Mouse (Mus musculus) stomach, postnatal 0 days (tissue): ENCODE results near the gene Gsto2. TPM values are rescaled to one million over a fixed set of nuclear protein-coding genes. Genes with fewer than 3 reads are reported as not detected.

Source experiments
- ATAC-seq: fragments of 200-750 bp; cut with Nextera tagmentation; 2 replicates; pipeline ENCODE4 v1.8.0; 2017; ENCODE audit not compliant: low FRiP score, low TSS enrichment
- DNase-seq: peaks from one replicate; pipeline ENCODE4 v3.0.0-alpha.2; 2016; ENCODE audit warnings: low spot score
- H3K27ac ChIP-seq: fragments of 300-500 bp; sonication (generic); replicated peaks from 2 replicates; pipeline ENCODE4 v1.5.1; 2014; ENCODE audit warnings: mild to moderate bottlenecking, control low read depth
- H3K27me3 ChIP-seq: fragments of 300-500 bp; sonication (generic); 2 replicates; pipeline ENCODE4 v1.6.1; 2014; ENCODE audit warnings: low read length; ENCODE audit not compliant: control insufficient read depth, insufficient read depth
- H3K36me3 ChIP-seq: fragments of 300-500 bp; sonication (generic); 2 replicates; pipeline ENCODE4 v1.6.1; 2014; ENCODE audit warnings: low read length, mixed read lengths; ENCODE audit not compliant: control insufficient read depth, insufficient read depth
- H3K4me1 ChIP-seq: fragments of 300-500 bp; sonication (generic); replicated peaks from 2 replicates; pipeline ENCODE4 v1.6.1; 2014; ENCODE audit warnings: antibody characterized with exemption; ENCODE audit not compliant: control insufficient read depth, insufficient read depth
- H3K4me2 ChIP-seq: fragments of 300-500 bp; sonication (generic); replicated peaks from 2 replicates; pipeline ENCODE4 v1.6.1; 2014; ENCODE audit warnings: low read depth, mild to moderate bottlenecking, control low read depth, moderate library complexity
- H3K4me3 ChIP-seq: fragments of 300-500 bp; sonication (generic); 2 replicates; pipeline ENCODE4 v1.5.1; 2014; ENCODE audit warnings: low read depth, low read length, control low read depth
- H3K9ac ChIP-seq: fragments of 300-500 bp; sonication (generic); 2 replicates; pipeline ENCODE4 v1.6.1; 2014; ENCODE audit warnings: mild to moderate bottlenecking, low read length, control low read depth, mixed read lengths
- H3K9me3 ChIP-seq: fragments of 300-500 bp; sonication (generic); 2 replicates; pipeline ENCODE4 v1.6.1; 2016; ENCODE audit warnings: low read length; ENCODE audit not compliant: control insufficient read depth
- CTCF ChIP-seq: IDR thresholded peaks from 2 replicates; pipeline ENCODE4 v1.5.1; 2016; ENCODE audit warnings: antibody characterized with exemption, low read depth, mild to moderate bottlenecking, moderate library complexity
- EP300 ChIP-seq: optimal IDR thresholded peaks from 2 replicates; pipeline ENCODE3; 2016; ENCODE audit warnings: antibody characterized with exemption
- WGBS: fragments of 180-500 bp; shearing (Covaris S2); extraction: QIAGEN DNeasy Blood & Tissue Kit; methylation state at CpG from one replicate; pipeline ENCODE4 v1.1.7; 2014; 5-methylcytosine and 5-hydroxymethylcytosine counted together
- polyA plus RNA-seq: library from polyadenylated mRNA; unstranded; fragments of >200 nt; fragmentation: Nextera tagmentation; extraction: Ambion mirVana; gene quantifications from 2 replicates; pipeline ENCODE4 v1.2.1, GENCODE M21; 2015

Gsto2 gene
- polyA plus RNA-seq, 1 experiment from 2014 or later: 3.5 TPM

- Histone ChIP-seq H3K4me3 (no peak overlapping the region), H3K9me3 (no peaks in the 10 kb centered on the region), H3K4me1 (no peaks in the 10 kb centered on the region), H3K36me3 (no peaks in the 10 kb centered on the region), H3K27ac (no peak overlapping the region), H3K9ac (no peak overlapping the region), H3K4me2 (no peak overlapping the region), H3K27me3 (no peaks in the 10 kb centered on the region)
- WGBS: 57% methylated on average over 15 of the region's 15 CpGs
- peak; percentile 36; the same call in 1 of the 2 replicates for ATAC-seq
- no peak for DNase-seq
- TF ChIP-seq CTCF (no peak), EP300 (no peak)
These were observed 10.9 kb downstream of the Gsto2 start for GRCm38 (mm10) chr19:47876252-47876651.

GRCm38 (mm10) chr19:47881538-47881937 is 16.2 kb downstream of the Gsto2 start:
- no peak for TF ChIP-seq CTCF
- no peak for TF ChIP-seq EP300
- no peak for DNase-seq

DNA sequence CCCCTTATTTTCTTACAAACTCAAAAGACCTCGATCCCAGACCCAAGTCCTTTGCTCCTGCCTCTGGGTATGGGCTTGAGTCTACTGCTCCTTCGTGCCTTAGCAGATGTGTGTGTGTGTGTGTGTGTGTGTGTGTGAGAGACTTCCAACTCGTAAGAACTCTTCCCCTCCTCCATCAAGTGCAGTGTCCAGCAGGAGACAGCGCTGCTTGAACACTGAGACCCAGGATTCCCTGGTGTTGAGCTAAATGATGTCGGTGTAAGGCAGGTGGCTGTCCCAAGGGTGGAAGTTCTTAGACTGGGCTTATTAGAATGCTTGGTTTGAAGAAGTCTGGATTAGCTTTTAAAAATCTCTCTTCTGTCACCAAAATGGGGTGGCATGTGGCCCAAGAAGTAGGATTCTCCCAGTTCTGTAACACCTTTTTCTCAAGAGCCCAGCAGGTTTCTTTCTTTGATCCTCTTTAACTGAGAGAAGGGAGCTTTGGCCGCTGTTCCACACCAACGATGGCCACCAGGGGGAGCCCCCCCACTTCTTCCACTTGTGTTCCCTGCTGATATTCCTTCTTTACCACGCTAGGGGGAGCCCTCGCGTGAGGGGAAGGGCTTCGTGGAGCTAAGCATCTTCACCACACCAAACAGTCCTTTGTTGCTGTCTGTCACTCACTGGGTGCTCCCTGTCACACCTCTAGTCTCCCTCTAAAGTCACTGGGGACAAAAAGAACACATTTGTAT is 17.0 kb downstream of the Gsto2 start:
- ATAC-seq: peak; percentile 62
- no peak overlapping the region for H3K9ac ChIP-seq
- 22% methylated on average over 11 of the region's 11 CpGs for WGBS
- no peaks in the 10 kb centered on the region for H3K9me3 ChIP-seq
- H3K27me3 ChIP-seq: no peaks in the 10 kb centered on the region
- H3K27ac ChIP-seq: no peak overlapping the region
- H3K36me3 ChIP-seq: no peaks in the 10 kb centered on the region
- H3K4me3 ChIP-seq: no peak overlapping the region
- TF ChIP-seq EP300: no peak
- TF ChIP-seq CTCF: peak; percentile 100
- H3K4me1 ChIP-seq: no peaks in the 10 kb centered on the region
- DNase-seq: peak; percentile 90
- no peak overlapping the region for H3K4me2 ChIP-seq

More at GRCm38 (mm10) chr19:47881538-47881937, 16.2 kb downstream of the Gsto2 start:
- no peak overlapping the region for H3K27ac ChIP-seq
- 76% methylated on average over 7 of the region's 7 CpGs for WGBS
- H3K27me3 ChIP-seq: no peaks in the 10 kb centered on the region
- no peak overlapping the region for H3K4me3 ChIP-seq
- H3K4me1 ChIP-seq: no peaks in the 10 kb centered on the region
- no peak for ATAC-seq
- H3K9me3 ChIP-seq: no peaks in the 10 kb centered on the region
- H3K9ac ChIP-seq: no peak overlapping the region
- no peaks in the 10 kb centered on the region for H3K36me3 ChIP-seq
- no peak overlapping the region for H3K4me2 ChIP-seq

DNA sequence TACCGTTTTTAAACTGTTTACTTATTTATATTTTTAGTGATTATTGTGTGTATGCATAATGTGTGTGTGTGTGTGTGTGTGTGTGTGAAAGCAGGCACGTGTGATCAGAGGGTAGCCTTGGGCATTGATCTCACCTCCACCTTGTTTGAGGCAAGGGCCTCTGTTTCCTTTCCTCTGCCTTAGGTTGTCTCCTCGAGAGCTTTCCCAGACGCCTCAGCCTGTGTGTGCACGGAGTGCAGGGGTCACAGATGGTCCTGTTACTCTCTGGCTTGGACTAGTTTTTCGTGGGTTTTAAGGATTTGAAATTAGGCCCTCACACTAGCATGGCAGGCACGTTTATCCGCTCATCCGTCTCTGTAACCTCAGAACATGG is 17.5 kb downstream of the Gsto2 start:
- Histone ChIP-seq H3K4me3 (no peak overlapping the region), H3K4me2 (no peak overlapping the region), H3K4me1 (no peaks in the 10 kb centered on the region), H3K27me3 (no peaks in the 10 kb centered on the region), H3K27ac (no peak overlapping the region), H3K9me3 (no peaks in the 10 kb centered on the region), H3K36me3 (no peaks in the 10 kb centered on the region), H3K9ac (no peak overlapping the region)
- ATAC-seq (no peak), DNase-seq (no peak)
- WGBS: 59% methylated on average over 9 of the region's 9 CpGs
- TF ChIP-seq EP300 (no peak), CTCF (no peak)

DNA sequence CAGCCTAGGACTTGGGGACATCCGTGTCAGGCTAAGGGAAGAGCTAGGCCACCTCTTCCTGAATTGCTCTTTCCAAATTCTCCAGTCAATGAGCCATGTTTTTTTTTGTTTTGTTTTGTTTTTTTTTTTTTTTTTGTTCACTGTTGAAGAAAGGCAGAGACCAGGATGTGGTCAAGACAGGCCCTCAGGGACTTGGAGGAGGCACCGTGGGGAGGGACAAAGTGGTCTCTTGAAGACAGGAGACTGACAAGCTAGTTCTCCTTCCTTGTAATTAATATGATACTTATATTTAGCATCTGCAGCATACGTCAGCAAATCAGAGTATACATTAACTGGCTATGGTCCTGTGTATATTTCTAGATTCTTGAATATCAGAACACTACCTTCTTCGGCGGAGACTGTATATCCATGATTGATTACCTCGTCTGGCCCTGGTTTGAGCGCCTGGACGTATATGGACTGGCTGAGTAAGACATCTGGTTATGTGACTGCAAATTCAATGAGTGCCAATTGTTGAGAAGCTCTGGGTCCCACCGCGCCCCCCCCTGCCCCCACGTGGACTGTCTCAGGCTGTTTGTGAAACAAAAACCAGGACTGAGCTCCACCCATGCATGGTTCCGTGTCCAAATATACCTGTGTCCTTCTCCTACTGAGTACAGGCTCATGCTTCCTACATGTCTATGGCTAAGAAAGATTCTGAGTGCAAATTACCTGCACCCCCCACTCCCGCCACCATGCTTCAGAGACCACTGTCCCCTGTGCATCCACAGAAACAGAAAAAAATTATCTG is 19.2 kb downstream of the Gsto2 start:
- no peaks in the 10 kb centered on the region for H3K4me1 ChIP-seq
- 65% methylated on average over 13 of the region's 13 CpGs for WGBS
- DNase-seq: no peak
- no peak overlapping the region for H3K4me3 ChIP-seq
- no peaks in the 10 kb centered on the region for H3K27me3 ChIP-seq
- H3K27ac ChIP-seq: no peak overlapping the region
- ATAC-seq: no peak
- H3K9ac ChIP-seq: no peak overlapping the region
- no peaks in the 10 kb centered on the region for H3K9me3 ChIP-seq
- no peaks in the 10 kb centered on the region for H3K36me3 ChIP-seq
- TF ChIP-seq EP300 (no peak), CTCF (no peak)
- no peak overlapping the region for H3K4me2 ChIP-seq
